Mouse (Mus musculus) embryonic facial prominence, embryonic 13.5 days (tissue): ENCODE results near the gene Padi3. TPM values are rescaled to one million over a fixed set of nuclear protein-coding genes. Genes with fewer than 3 reads are reported as not detected.
A peak's percentile ranks its signal among the peaks of the same experiment; 100 is the strongest.

ENCODE experiments used
- ATAC-seq: fragments of 200-750 bp; cut with Nextera tagmentation; 2 replicates; pipeline ENCODE4 v1.8.0; 2017; ENCODE audit warnings: low read depth; ENCODE audit not compliant: insufficient number of reproducible peaks, insufficient read depth, low FRiP score, low TSS enrichment
- H3K27ac ChIP-seq: fragments of 300-500 bp; sonication (generic); 2 replicates; pipeline ENCODE4 v1.5.1; 2015; ENCODE audit warnings: moderate library complexity, mild to moderate bottlenecking, inconsistent platforms
- H3K27me3 ChIP-seq: fragments of 300-500 bp; sonication (generic); 2 replicates; pipeline ENCODE4 v1.6.1; 2015; ENCODE audit warnings: mild to moderate bottlenecking, inconsistent platforms
- H3K36me3 ChIP-seq: fragments of 300-500 bp; sonication (generic); 2 replicates; pipeline ENCODE4 v1.6.1; 2015; ENCODE audit warnings: mild to moderate bottlenecking, inconsistent platforms
- H3K4me1 ChIP-seq: fragments of 300-500 bp; sonication (generic); 2 replicates; pipeline ENCODE4 v1.6.1; 2015; ENCODE audit warnings: inconsistent platforms
- H3K4me2 ChIP-seq: fragments of 300-500 bp; sonication (generic); 2 replicates; pipeline ENCODE4 v1.6.1; 2015; ENCODE audit warnings: moderate library complexity, mild to moderate bottlenecking, inconsistent platforms
- H3K4me3 ChIP-seq: fragments of 300-500 bp; sonication (generic); 2 replicates; pipeline ENCODE4 v1.5.1; 2015; ENCODE audit warnings: mild to moderate bottlenecking, inconsistent platforms
- H3K9ac ChIP-seq: fragments of 300-500 bp; sonication (generic); 2 replicates; pipeline ENCODE4 v1.6.1; 2015; ENCODE audit warnings: mild to moderate bottlenecking, inconsistent platforms
- H3K9me3 ChIP-seq: fragments of 300-500 bp; sonication (generic); 2 replicates; pipeline ENCODE4 v1.6.1; 2016; ENCODE audit warnings: inconsistent platforms
- WGBS: fragments of 180-500 bp; shearing (Covaris S2); methylation state at CpG from one replicate; pipeline ENCODE4 v1.1.7; 2015; ENCODE audit warnings: mixed read lengths; 5-methylcytosine and 5-hydroxymethylcytosine counted together
- polyA plus RNA-seq: library from polyadenylated mRNA; unstranded; fragments of >200 nt; fragmentation: Nextera tagmentation; extraction: Ambion mirVana; gene quantifications from 2 replicates; pipeline ENCODE4 v1.2.1, GENCODE M21; 2015

Gene Padi3
- polyA plus RNA-seq, 1 experiment from 2014 or later: 0.28 TPM

GRCm38 (mm10) chr4:140750328-140750727, 60.1 kb downstream of the Padi3 start:
- peak overlapping the region; percentile 28; the same call in 1 of the 2 replicates for H3K4me2 ChIP-seq
- 9% methylated on average over 19 of the region's 19 CpGs for WGBS

DNA sequence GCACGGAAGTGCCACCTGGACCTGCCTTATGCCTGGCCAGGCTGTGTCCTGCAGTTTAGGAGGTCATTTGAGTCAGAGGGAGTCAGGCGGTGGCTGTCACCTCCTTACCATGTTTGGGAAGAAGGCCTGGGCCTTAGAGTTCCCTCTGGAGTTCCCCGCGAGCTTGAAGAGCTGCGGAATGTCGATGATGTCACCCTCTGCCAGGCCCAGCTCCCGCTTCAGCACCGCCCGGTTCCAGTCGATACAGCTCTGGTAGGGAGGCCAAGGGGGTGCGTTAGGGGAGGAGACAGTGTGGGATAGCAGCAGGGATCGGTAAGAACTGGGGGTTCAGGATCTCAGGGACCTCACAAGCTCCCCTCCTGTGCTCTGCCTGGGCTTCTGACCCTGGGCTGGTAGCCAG, 62.5 kb downstream of the Padi3 start:
- Histone ChIP-seq H3K4me2 (0 out of 2 replicates have a peak overlapping the region, but pooled peaks have one; percentile 9), H3K36me3 (no peaks in the 10 kb centered on the region), H3K4me3 (no peak overlapping the region), H3K4me1 (no peaks in the 10 kb centered on the region), H3K9me3 (no peaks in the 10 kb centered on the region), H3K27me3 (peaks cover 20% of the 10 kb centered on the region), H3K27ac (no peak overlapping the region), H3K9ac (no peak overlapping the region)
- WGBS: 24% methylated on average over 12 of the region's 12 CpGs
- ATAC-seq: no peak

More at GRCm38 (mm10) chr4:140750328-140750727, 60.1 kb downstream of the Padi3 start:
- Histone ChIP-seq H3K9ac (no peak overlapping the region), H3K4me3 (no peak overlapping the region), H3K27me3 (peaks cover 20% of the 10 kb centered on the region), H3K27ac (no peak overlapping the region), H3K36me3 (no peaks in the 10 kb centered on the region), H3K4me1 (no peaks in the 10 kb centered on the region), H3K9me3 (no peaks in the 10 kb centered on the region)
- no peak for ATAC-seq

DNA sequence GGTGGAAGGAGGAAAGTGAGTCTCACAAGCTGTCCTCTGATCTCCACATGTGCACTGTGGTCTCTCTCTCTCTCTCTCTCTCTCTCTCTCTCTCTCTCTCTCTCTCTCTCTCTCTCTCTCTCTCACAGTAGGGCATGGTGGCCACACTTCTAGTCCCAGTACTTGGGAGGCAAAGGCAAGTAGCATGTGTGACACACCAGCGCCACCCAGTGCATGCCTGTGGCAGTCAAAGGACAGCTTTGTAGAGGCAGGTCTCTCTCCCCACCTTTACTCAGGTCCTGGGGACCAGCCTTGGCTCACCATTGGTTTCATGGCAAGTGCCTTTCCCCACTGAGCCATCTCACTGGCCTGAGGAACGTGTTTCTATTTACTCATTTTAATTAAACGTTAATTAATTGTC, 65.8 kb downstream of the Padi3 start:
- Histone ChIP-seq H3K4me3 (no peak overlapping the region), H3K4me1 (no peaks in the 10 kb centered on the region), H3K9ac (no peak overlapping the region), H3K9me3 (no peaks in the 10 kb centered on the region), H3K27ac (no peak overlapping the region), H3K4me2 (no peak overlapping the region), H3K27me3 (peaks cover 9% of the 10 kb centered on the region; the same call in 1 of the 2 replicates), H3K36me3 (no peaks in the 10 kb centered on the region)
- WGBS: 26% methylated on average over 3 of the region's 3 CpGs
- no peak for ATAC-seq

GRCm38 (mm10) chr4:140743086-140743485, 67.4 kb downstream of the Padi3 start:
- Histone ChIP-seq H3K9me3 (no peaks in the 10 kb centered on the region), H3K9ac (no peak overlapping the region), H3K4me1 (no peaks in the 10 kb centered on the region), H3K27ac (no peak overlapping the region), H3K36me3 (no peaks in the 10 kb centered on the region), H3K4me2 (no peak overlapping the region), H3K4me3 (no peak overlapping the region), H3K27me3 (peaks cover 5% of the 10 kb centered on the region; the same call in 1 of the 2 replicates)
- WGBS: 50% methylated on average over 4 of the region's 4 CpGs
- ATAC-seq: no peak

DNA sequence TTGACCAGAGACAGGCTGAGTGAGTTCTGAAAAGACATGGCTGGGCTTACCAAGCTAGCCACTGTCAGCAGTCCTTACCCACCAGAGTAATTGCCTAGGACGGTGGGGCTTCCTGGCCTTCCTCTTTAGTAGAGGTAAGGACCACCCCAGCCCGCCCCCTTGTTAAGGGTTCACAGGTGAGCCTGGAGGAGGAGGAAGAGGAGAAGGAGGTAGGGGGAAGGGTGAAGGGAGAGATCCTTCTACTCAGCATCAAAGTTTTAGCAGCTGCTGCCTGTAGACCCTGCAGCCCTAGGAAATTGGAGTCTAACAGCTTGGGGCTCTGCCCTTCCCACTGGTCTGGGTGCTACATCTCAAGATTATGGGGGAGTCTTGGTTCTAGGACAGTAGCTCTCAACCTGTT, 67.9 kb downstream of the Padi3 start, which contains the start of gene Padi6:
Gene Padi6, minus strand, starts transcription at position 101 of the 400 bp plus-strand sequence.
- no peak within 1 kb of the TSS for H3K9ac ChIP-seq
- H3K27ac ChIP-seq: no peak within 1 kb of the TSS
- no peak within 1 kb of the TSS for H3K4me3 ChIP-seq
- 72% methylated on average over 2 of the region's 2 CpGs for WGBS
- H3K4me1 ChIP-seq: no peaks in the 10 kb centered on the region
- H3K9me3 ChIP-seq: no peaks in the 10 kb centered on the region
- H3K36me3 ChIP-seq: no peaks in the 10 kb centered on the region
- H3K4me2 ChIP-seq: no peak within 1 kb of the TSS
- no peak for ATAC-seq
- H3K27me3 ChIP-seq: peaks cover under 1% of the 10 kb centered on the region; the same call in 1 of the 2 replicates

GRCm38 (mm10) chr4:140741401-140741800, 69.0 kb downstream of the Padi3 start:
- no peaks in the 10 kb centered on the region for H3K9me3 ChIP-seq
- no peak overlapping the region for H3K9ac ChIP-seq
- no peaks in the 10 kb centered on the region for H3K4me1 ChIP-seq
- H3K36me3 ChIP-seq: no peaks in the 10 kb centered on the region
- H3K27me3 ChIP-seq: no peaks in the 10 kb centered on the region
- WGBS: 81% methylated on average over 6 of the region's 6 CpGs
- no peak overlapping the region for H3K27ac ChIP-seq
- H3K4me2 ChIP-seq: no peak overlapping the region
- H3K4me3 ChIP-seq: no peak overlapping the region
- no peak for ATAC-seq

GRCm38 (mm10) chr4:140740655-140741054, 69.8 kb downstream of the Padi3 start:
- Histone ChIP-seq H3K36me3 (no peaks in the 10 kb centered on the region), H3K4me1 (no peaks in the 10 kb centered on the region), H3K9me3 (no peaks in the 10 kb centered on the region), H3K27ac (no peak overlapping the region), H3K27me3 (no peaks in the 10 kb centered on the region), H3K4me3 (no peak overlapping the region), H3K4me2 (no peak overlapping the region), H3K9ac (no peak overlapping the region)
- ATAC-seq: no peak
- WGBS: 83% methylated on average over 11 of the region's 11 CpGs

Other genes with a start within 250 kb of the Padi3 start
- 11.5 and 11.6 TPM in 2 replicates for gene Arhgef10l, start 144.6 kb downstream of the Padi3 start, polyA plus RNA-seq
- gene Rcc2, start 110.1 kb downstream of the Padi3 start, polyA plus RNA-seq: 43.5 and 44.2 TPM in 2 replicates
- gene Padi6, start 68.0 kb downstream of the Padi3 start, polyA plus RNA-seq: not detected in 2 replicates
- 0.15 TPM in 1 of 2 replicates, not detected in the other for gene Padi4, start 36.4 kb downstream of the Padi3 start, polyA plus RNA-seq
- gene Padi1, start 35.1 kb upstream of the Padi3 start, polyA plus RNA-seq: 0.07 and 0.14 TPM in 2 replicates
- gene Padi2, start 95.7 kb upstream of the Padi3 start, polyA plus RNA-seq: 1.8 and 2.3 TPM in 2 replicates
- gene Sdhb, start 150.6 kb upstream of the Padi3 start, polyA plus RNA-seq: 393 and 412 TPM in 2 replicates
- 38.9 and 40.2 TPM in 2 replicates for gene Atp13a2, start 176.2 kb upstream of the Padi3 start, polyA plus RNA-seq
- 771 and 792 TPM in 2 replicates for gene Mfap2, start 199.8 kb upstream of the Padi3 start, polyA plus RNA-seq
- 6.1 and 7.8 TPM in 2 replicates for gene Crocc, start 249.9 kb upstream of the Padi3 start, polyA plus RNA-seq